Mouse (Mus musculus): ENCODE results near the gene Sh2d6. TPM values are rescaled to one million over a fixed set of nuclear protein-coding genes. Genes with fewer than 3 reads are reported as not detected.

The Sh2d6 gene
- total RNA-seq (2021), result under 1 TPM; 0.40 to 0.45 TPM

DNA sequence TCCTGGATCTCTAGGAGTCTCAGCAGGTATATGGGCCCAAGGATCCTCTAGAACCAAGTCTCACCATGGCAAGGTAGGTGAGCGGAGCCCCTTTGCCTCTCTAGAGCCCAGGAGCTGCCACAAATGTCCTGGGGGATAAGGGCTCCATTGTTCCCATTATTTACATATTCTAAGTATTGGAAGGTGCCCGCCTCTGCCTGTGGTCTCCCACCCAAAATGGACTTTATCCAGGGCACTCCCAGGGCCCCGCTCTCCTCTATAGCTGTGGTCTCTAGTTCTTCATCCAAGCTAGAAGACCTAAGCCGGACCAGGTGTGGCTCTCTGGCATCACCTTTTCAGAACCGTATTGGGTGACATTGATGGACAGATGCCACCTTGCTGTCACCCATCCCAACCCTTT lies at the start of gene Sh2d6:
Gene Sh2d6, minus strand, starts transcription at position 101 of the 400 bp plus-strand sequence.
- DNase-seq, result no peak

DNA sequence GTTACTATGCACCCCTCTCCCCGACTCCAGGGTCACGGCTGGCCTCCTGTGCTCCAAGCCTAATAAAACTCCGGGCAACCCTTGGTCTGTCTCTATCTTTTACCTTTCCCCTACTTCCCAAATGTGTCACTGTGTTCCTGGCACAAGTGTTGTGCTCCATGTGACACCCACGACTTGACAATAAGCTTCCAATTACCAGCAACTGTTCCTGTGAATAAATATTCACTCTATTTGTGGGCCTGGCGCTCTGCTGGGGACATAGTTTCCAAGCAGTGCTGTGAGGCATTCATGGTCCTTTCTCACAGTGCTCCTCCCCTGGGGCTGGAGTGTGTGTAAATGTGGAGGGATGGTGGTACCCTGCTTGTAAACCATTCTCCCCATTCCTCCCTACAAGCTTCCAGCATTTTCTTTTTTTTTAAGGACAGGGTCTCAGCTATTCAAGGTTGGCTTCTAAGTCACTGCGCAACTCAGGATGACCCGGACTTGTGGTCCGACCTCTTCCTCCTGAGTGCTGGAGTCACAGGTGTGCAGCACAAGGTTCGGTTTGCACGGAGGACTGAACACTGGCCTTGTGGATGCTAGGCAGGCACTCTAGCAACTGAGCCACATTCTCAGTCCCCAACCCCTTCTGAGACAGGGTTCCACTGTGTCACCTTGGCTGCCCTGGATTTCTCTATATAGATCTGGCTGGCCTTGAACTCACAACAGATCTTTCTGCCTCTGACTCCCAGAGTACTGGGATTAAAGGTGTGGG lies 49.3 kb upstream of the Sh2d6 start:
- peak; percentile 46 to 48 for DNase-seq

DNA sequence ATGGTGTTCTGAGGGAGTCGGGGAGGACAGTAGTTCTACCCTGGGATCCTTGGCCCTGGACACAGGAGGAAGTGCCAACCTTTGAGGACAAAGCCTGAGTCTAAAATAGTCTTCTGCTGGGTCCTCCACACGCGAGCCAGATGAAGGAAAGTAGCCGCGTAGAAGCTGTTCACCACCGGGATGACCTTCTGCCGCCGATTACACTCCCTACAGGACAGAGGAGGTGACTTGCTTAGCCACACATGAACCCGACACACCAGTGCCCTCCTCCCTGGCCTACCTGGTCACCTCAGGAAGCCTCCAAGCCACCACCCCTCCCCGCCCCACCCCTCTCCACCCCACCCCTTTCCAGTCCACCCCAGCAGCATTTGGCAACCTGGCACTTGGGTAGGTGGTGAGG lies 47.2 kb upstream of the Sh2d6 start:
- no peak for DNase-seq

DNA sequence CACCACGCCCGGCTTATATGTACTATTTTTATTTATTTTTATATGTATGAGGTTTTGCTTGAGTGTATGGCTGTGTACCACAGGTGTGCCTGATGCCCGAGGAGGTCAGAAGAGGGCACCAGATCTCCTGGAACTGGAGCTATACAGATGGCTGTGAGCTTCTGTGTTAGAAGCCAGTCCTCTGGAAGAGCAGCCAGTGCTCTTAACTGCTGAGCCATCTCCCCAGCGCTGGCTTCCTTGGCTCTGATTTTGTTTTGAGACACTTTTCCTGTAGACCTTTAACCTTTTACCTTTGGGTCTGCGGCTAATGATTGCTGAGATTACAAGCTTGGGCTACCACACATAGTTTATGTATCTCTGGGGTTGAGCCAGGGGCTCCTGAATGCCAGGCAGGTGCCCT lies 46.0 kb upstream of the Sh2d6 start:
- DNase-seq, result no peak

DNA sequence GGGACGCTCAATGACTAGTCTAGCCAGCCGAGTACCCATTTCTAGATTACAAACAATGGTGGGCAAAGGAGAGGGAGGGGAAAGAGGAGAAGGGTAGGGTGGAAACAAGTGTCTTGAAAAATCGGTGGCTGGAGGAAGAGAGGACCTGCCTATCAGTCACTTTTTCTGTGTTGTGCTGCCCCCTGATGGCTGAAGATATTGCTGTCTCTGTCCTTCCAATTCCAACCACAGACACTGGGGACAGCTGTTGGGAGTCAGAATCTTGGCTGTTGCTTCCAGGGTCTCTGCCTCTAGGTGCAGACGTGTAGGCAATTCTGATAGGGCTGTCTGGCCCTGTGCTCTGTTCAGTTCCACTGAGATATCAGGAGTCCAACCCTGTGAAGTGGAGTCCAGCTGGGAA lies 44.5 kb upstream of the Sh2d6 start:
- DNase-seq, result peak; percentile 83 to 91

DNA sequence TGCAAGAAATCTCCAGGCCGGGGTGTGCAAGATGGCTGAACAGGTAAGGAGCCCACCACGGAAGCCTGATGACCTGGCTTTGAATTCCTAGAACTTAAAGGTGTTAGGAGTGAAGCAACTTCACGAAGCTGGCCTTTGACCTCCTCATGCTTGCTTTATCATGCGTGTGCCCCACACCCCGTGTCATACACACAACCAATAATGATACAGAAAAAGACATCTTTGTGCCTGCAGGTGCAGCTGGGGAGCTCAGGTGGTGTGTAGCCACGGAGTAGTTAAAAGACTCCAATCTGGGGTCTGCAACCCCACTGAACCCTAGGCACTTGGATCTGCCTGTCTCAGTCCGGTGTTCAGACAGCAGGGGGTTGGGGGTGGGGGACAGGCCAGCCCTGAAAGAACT lies 44.0 kb upstream of the Sh2d6 start:
- DNase-seq, result no peak

- no peak for DNase-seq
Measured at GRCm38 (mm10) chr6:72562894-72563293, 41.4 kb upstream of the Sh2d6 start.

DNA sequence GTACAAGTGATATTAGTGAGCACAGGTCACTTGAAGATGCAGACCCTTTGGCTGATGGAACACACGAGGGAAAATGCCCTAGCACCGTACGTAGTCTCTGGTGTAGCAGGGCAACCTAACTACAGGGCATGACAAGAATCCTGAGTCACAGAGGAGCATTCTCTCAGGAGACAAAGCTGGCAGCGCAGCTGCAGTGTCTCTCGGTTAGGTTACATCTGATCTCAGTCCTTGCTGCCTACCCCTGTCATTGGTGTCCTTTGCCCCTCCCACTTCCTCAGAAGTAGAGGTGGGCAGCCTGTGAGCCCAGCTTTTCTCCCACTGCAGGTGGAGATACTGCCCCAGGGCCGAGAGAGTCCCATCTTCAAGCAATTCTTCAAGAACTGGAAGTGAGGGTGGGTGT lies 41.0 kb upstream of the Sh2d6 start:
- no peak for DNase-seq

DNA sequence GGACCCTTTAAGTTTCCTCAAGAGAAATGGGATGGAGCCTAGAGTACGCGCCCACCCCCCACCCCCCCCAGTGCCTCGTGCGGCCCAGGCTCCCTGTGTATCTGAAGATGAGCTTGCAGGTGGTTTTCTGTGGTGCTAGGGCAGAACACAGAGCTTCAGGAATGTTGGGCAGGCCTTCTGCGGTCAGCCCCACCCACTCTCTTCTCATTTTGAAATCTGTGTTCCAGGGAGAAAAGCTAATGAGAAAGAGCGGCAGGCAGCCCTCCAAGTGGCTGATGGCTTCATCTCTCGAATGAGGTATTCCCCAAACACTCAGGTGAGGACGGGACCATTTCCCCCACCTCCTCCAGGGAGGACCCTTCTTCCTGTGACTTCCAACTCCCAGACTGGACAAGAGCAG lies 39.3 kb upstream of the Sh2d6 start:
- no peak for DNase-seq

GRCm38 (mm10) chr6:72553079-72553412 lies 31.5 kb upstream of the Sh2d6 start:
- no peak for DNase-seq

DNA sequence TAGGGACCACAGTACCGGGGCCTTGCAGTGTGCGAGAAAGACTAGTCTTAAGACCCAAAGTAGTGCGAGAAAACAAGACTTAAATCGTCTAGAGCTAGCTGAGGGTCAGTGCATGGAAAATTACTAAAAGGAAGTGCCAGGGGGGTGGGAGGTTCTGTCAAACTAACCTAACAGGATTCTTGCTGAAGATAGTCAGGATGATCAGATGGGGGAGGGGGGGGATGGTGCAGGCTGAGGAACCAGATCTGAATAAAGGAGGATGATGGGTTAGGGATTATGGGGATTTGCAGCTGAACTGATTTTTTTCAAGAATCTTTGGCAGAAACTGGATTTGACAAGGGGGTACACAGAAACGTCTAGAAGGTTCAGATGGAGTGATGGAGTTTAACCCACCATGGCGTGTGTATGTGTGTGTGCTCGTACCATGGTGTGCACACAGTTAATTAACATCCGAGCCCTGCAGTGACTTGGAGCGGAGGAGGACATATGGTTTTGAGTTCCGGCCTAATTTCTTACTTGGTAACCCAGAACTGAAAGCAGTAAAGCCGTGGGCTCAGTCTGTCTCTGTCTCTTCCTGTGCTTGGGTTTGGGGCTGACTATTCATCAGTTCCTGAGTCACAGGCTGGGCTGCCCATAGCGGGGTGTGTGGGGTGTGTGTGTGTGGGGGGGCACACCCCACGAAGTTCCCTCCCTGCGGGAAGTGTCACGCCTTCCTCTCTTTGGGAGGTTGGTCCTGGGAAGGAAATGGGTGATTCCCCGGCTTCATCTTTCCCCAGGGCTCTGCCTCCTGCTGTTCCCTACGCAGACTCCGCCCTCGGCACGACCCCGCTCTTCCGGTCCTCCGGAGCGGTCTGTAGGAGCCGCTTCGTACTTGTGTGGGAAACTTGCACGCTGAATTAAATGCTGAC lies 30.9 kb upstream of the Sh2d6 start:
- peak; percentile 45 for DNase-seq

- no peak for DNase-seq
Measured at GRCm38 (mm10) chr6:72550503-72551100, 29.1 kb upstream of the Sh2d6 start.

DNA sequence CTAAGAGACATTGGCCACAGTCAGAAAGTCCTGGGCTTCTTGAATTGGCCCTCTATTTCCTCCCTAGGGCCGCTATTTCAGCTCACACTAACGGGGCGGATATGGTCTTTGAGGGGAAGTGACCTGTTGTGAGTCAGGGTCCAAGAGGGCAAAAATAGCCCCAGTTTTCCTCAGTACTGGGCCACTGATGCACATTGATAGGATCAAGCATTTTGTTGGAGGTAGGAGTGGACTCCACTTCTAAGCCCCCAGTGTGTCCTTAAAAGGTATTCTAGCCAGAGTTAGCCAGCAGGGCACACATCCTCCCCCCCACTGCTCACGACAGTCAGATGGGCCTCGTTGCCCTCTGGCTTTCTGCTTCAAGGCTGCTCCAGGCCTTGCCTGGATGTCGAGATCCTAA lies 28.5 kb upstream of the Sh2d6 start:
- no peak for DNase-seq

GRCm38 (mm10) chr6:72549041-72549580 lies 27.6 kb upstream of the Sh2d6 start:
- no peak for DNase-seq

DNA sequence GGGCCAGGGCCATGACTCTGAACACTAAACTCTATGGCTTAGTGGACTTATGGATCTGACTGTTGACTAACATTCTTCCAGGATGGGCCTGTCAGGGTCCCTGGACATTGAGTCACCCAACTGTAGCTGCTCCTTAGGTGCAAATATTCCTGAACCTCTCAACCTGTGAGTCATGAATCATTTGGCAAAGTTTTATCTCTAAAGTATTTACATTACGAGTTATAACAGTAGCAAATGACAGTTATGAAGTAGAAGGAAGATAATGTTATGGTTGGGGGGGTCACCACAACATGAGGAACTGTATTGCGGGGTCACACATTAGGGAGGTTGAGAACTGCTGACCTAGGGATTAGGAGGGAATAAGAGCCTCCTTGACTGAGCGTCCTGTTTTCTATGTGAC lies 26.4 kb upstream of the Sh2d6 start:
- no peak for DNase-seq

- DNase-seq, result no peak
Measured at GRCm38 (mm10) chr6:72547121-72547520, 25.6 kb upstream of the Sh2d6 start.

DNA sequence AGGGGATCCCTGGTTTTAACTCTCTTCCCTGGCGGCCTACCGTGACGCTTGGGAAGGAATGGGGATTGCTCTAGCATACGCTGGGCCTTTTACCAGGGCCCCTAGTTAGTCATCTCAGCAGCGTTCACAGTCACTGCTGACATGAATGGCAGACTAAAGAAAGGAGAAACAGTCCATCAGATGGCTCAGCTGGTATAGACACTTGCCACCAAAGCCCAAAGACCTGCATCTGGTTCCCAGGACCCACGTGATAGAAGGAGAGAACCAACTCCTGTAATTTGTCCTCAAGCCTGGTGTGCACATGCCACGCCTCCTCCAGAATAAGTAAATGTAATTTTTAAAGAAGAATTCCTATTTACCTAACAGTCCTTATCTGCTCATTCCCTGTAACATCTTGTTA lies 23.9 kb upstream of the Sh2d6 start:
- no peak for DNase-seq

DNA sequence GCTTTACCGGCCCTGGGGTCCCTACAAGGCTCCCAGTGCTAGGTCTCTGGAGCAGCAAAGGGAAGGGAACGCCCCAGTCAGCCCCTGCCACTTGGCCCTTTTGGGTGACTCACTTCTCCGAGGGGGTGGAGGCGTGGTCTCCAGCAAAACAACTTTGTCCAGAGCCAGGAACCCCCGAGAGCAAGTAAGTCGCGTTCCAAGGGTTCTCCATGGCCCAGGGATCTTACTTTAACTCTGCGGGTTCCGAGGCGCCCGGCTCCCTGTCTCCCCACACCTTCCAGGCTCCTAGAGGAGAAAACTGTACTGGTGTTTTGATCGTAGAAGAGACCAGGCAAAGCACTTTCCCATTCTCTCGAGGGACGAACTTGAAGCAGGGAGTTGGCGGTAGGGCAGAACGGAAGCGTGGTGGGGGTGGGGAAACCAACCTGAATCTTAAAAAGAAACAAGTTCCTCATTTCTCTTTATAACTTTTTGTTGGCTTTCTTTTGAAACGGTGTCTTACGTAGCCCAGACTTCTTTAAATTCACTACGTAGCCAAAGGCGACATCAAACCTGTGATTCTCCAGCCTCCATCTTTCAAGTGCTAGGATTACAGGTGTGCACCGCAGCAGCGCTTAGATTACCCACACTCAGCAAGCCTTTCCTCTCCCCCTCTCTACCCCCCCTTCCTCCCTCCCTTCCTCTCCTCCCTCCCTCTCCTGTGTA lies 22.9 kb upstream of the Sh2d6 start, which contains the start of gene Capg:
Gene Capg, plus strand, starts transcription at position 109 of the 705 bp plus-strand sequence.
- DNase-seq, result no peak

GRCm38 (mm10) chr6:72543265-72543850 lies 21.9 kb upstream of the Sh2d6 start:
- DNase-seq, result no peak

- peak; percentile 87 to 89 for DNase-seq
Measured at GRCm38 (mm10) chr6:72538562-72539031, 17.1 kb upstream of the Sh2d6 start.

GRCm38 (mm10) chr6:72537998-72538500 lies 16.5 kb upstream of the Sh2d6 start:
- no peak for DNase-seq

- DNase-seq, result peak; percentile 62 to 75
Measured at GRCm38 (mm10) chr6:72535165-72535564, 13.7 kb upstream of the Sh2d6 start.

Measured in layer of hippocampus, postnatal 36 days (tissue).